Mouse (Mus musculus) embryonic facial prominence, embryonic 14.5 days (tissue): ENCODE data around the gene Aqp3. TPM values are rescaled to one million over a fixed set of nuclear protein-coding genes. Genes with fewer than 3 reads are reported as not detected.
"Not testable (repeated sequence)": the region's sequence is repeated elsewhere in the genome, so short reads cannot be mapped to it uniquely, and the experiment has no call there.

Experiments used
- ATAC-seq: fragments of 200-750 bp; cut with Nextera tagmentation; 2 replicates; pipeline ENCODE4 v1.8.0; 2017; ENCODE audit warnings: low read depth, moderate number of reproducible peaks, moderate TSS enrichment
- DNase-seq: peaks from one replicate; pipeline ENCODE4 v3.0.0-alpha.2; 2015; ENCODE audit warnings: low spot score
- H3K27ac ChIP-seq: fragments of 300-500 bp; sonication (generic); replicated peaks from 2 replicates; pipeline ENCODE4 v1.5.1; 2014; ENCODE audit warnings: low read depth, mild to moderate bottlenecking, low read length, moderate library complexity
- H3K27me3 ChIP-seq: fragments of 300-500 bp; sonication (generic); replicated peaks from 2 replicates; pipeline ENCODE4 v1.6.1; 2014; ENCODE audit warnings: low read length; ENCODE audit not compliant: control insufficient read depth, insufficient read depth
- H3K36me3 ChIP-seq: fragments of 300-500 bp; sonication (generic); 2 replicates; pipeline ENCODE4 v1.6.1; 2014; ENCODE audit warnings: low read length, mixed read lengths; ENCODE audit not compliant: control insufficient read depth, insufficient read depth
- H3K4me1 ChIP-seq: fragments of 300-500 bp; sonication (generic); 2 replicates; pipeline ENCODE4 v1.6.1; 2014; ENCODE audit warnings: antibody characterized with exemption, low read length; ENCODE audit not compliant: control insufficient read depth, insufficient read depth
- H3K4me2 ChIP-seq: fragments of 300-500 bp; sonication (generic); 2 replicates; pipeline ENCODE4 v1.6.1; 2014; ENCODE audit warnings: low read depth, mild to moderate bottlenecking, low read length, moderate library complexity, mixed read lengths
- H3K4me3 ChIP-seq: fragments of 300-500 bp; sonication (generic); 2 replicates; pipeline ENCODE4 v1.5.1; 2014; ENCODE audit warnings: low read depth, mild to moderate bottlenecking, low read length
- H3K9ac ChIP-seq: fragments of 300-500 bp; sonication (generic); 2 replicates; pipeline ENCODE4 v1.6.1; 2014; ENCODE audit warnings: low read depth, mild to moderate bottlenecking, low read length, moderate library complexity, mixed read lengths
- H3K9me3 ChIP-seq: fragments of 300-500 bp; sonication (generic); 2 replicates; pipeline ENCODE4 v1.6.1; 2016; ENCODE audit warnings: low read length; ENCODE audit not compliant: control insufficient read depth
- whole genome bisulfite sequencing: fragments of 180-500 bp; shearing (Covaris S2); extraction: QIAGEN DNeasy Blood & Tissue Kit; methylation state at CpG from one replicate; pipeline ENCODE4 v1.1.7; 2014; 5-methylcytosine and 5-hydroxymethylcytosine counted together
- polyA plus RNA-seq: library from polyadenylated mRNA; unstranded; fragments of >200 nt; fragmentation: Nextera tagmentation; extraction: Ambion mirVana; gene quantifications from 2 replicates; pipeline ENCODE4 v1.2.1, GENCODE M21; 2014

The Aqp3 gene
- polyA plus RNA-seq, 1 experiment from 2014 or later: 18.4 TPM

- no peaks in the 10 kb centered on the region for H3K4me1 ChIP-seq
- no peak overlapping the region for H3K4me2 ChIP-seq
Observed at GRCm38 (mm10) chr4:41084819-41085218, 13.2 kb downstream of the Aqp3 start.

GRCm38 (mm10) chr4:41082803-41083202 is 15.2 kb downstream of the Aqp3 start:
- H3K9ac ChIP-seq, H3K4me1 ChIP-seq, H3K36me3 ChIP-seq, H3K4me2 ChIP-seq, H3K4me3 ChIP-seq, ATAC-seq, H3K27ac ChIP-seq, H3K9me3 ChIP-seq, H3K27me3 ChIP-seq, DNase-seq: not testable (repeated sequence)
- 62% methylated on average over 4 of the region's 4 CpGs for WGBS

More at GRCm38 (mm10) chr4:41084819-41085218, 13.2 kb downstream of the Aqp3 start:
- H3K27ac ChIP-seq: no peak overlapping the region
- 72% methylated on average over 4 of the region's 4 CpGs for WGBS
- H3K9ac ChIP-seq: no peak overlapping the region
- no peaks in the 10 kb centered on the region for H3K36me3 ChIP-seq
- no peak for DNase-seq
- no peaks in the 10 kb centered on the region for H3K27me3 ChIP-seq
- no peaks in the 10 kb centered on the region for H3K9me3 ChIP-seq
- no peak for ATAC-seq
- no peak overlapping the region for H3K4me3 ChIP-seq

GRCm38 (mm10) chr4:41081733-41082132 is 16.2 kb downstream of the Aqp3 start:
- Histone ChIP-seq H3K27ac (no peak overlapping the region), H3K9ac (no peak overlapping the region), H3K4me2 (no peak overlapping the region), H3K9me3 (no peaks in the 10 kb centered on the region), H3K27me3 (no peaks in the 10 kb centered on the region), H3K4me3 (no peak overlapping the region), H3K36me3 (no peaks in the 10 kb centered on the region), H3K4me1 (no peaks in the 10 kb centered on the region)
- DNase-seq (no peak), ATAC-seq (no peak)
- 79% methylated on average over 5 of the region's 5 CpGs for WGBS

GRCm38 (mm10) chr4:41078726-41079125 is 19.3 kb downstream of the Aqp3 start:
- no peak overlapping the region for H3K4me2 ChIP-seq
- ATAC-seq: no peak
- H3K27ac ChIP-seq: no peak overlapping the region
- no peaks in the 10 kb centered on the region for H3K27me3 ChIP-seq
- DNase-seq: no peak
- H3K9ac ChIP-seq: no peak overlapping the region
- H3K4me1 ChIP-seq: no peaks in the 10 kb centered on the region
- no peaks in the 10 kb centered on the region for H3K9me3 ChIP-seq
- H3K4me3 ChIP-seq: no peak overlapping the region
- 63% methylated on average over 6 of the region's 6 CpGs for WGBS
- no peaks in the 10 kb centered on the region for H3K36me3 ChIP-seq

GRCm38 (mm10) chr4:41074461-41074860 is 23.5 kb downstream of the Aqp3 start:
- whole genome bisulfite sequencing: 69% methylated on average over 6 of the region's 6 CpGs
- Histone ChIP-seq H3K4me1 (no peaks in the 10 kb centered on the region), H3K27ac (no peak overlapping the region), H3K4me2 (no peak overlapping the region), H3K9ac (no peak overlapping the region), H3K9me3 (no peaks in the 10 kb centered on the region), H3K36me3 (no peaks in the 10 kb centered on the region), H3K4me3 (no peak overlapping the region), H3K27me3 (no peaks in the 10 kb centered on the region)
- ATAC-seq (no peak), DNase-seq (no peak)

GRCm38 (mm10) chr4:41073008-41073817 is 24.8 kb downstream of the Aqp3 start:
- Histone ChIP-seq H3K9me3 (no peaks in the 10 kb centered on the region), H3K9ac (no peak overlapping the region), H3K4me1 (no peaks in the 10 kb centered on the region), H3K27ac (no peak overlapping the region), H3K27me3 (no peaks in the 10 kb centered on the region), H3K4me2 (no peak overlapping the region), H3K4me3 (no peak overlapping the region), H3K36me3 (no peaks in the 10 kb centered on the region)
- 76% methylated on average over 12 of the region's 12 CpGs for WGBS
- ATAC-seq: no peak
- DNase-seq: no peak

GRCm38 (mm10) chr4:41071500-41072429 is 26.2 kb downstream of the Aqp3 start:
- Histone ChIP-seq H3K36me3 (no peaks in the 10 kb centered on the region), H3K4me2 (no peak overlapping the region), H3K27ac (no peak overlapping the region), H3K4me1 (no peaks in the 10 kb centered on the region), H3K27me3 (no peaks in the 10 kb centered on the region), H3K9me3 (no peaks in the 10 kb centered on the region), H3K9ac (no peak overlapping the region), H3K4me3 (no peak overlapping the region)
- DNase-seq (no peak), ATAC-seq (no peak)
- WGBS: 61% methylated on average over 14 of the region's 14 CpGs

GRCm38 (mm10) chr4:41065196-41065595 is 32.8 kb downstream of the Aqp3 start:
- ATAC-seq (no peak), DNase-seq (no peak)
- 82% methylated on average over 4 of the region's 4 CpGs for WGBS
- no peaks in the 10 kb centered on the region for H3K36me3 ChIP-seq
- H3K9ac ChIP-seq: no peak overlapping the region
- no peak overlapping the region for H3K4me3 ChIP-seq
- H3K9me3 ChIP-seq: no peaks in the 10 kb centered on the region
- H3K4me2 ChIP-seq: no peak overlapping the region
- peaks cover 6% of the 10 kb centered on the region; the same call in 1 of the 2 replicates for H3K4me1 ChIP-seq
- H3K27ac ChIP-seq: peak overlapping the region; percentile 28; the same call in 1 of the 2 replicates
- H3K27me3 ChIP-seq: no peaks in the 10 kb centered on the region
